Mouse (Mus musculus) erythroblast, embryonic 14.5 days (primary cell): ENCODE results near the gene Cenpp. TPM values are rescaled to one million over a fixed set of nuclear protein-coding genes. Genes with fewer than 3 reads are reported as not detected.

Experiments
- H3K27me3 ChIP-seq: 2 replicates; pipeline ENCODE4 v1.6.1; 2012; ENCODE audit warnings: inconsistent platforms; ENCODE audit not compliant: control insufficient read depth
- H3K36me3 ChIP-seq: 2 replicates; pipeline ENCODE4 v1.6.1; 2012; ENCODE audit warnings: mild to moderate bottlenecking, inconsistent platforms; ENCODE audit not compliant: control insufficient read depth
- H3K4me1 ChIP-seq: 2 replicates; pipeline ENCODE4 v1.6.1; 2012; ENCODE audit warnings: inconsistent platforms; ENCODE audit not compliant: control insufficient read depth
- H3K4me3 ChIP-seq: replicated peaks from 2 replicates; pipeline ENCODE3; 2012; ENCODE audit warnings: moderate library complexity, mild to moderate bottlenecking, inconsistent platforms
- H3K9me3 ChIP-seq: 2 replicates; pipeline ENCODE4 v1.6.1; 2012; ENCODE audit warnings: low read length, inconsistent platforms, mixed read lengths; ENCODE audit not compliant: control insufficient read depth
- GATA1 ChIP-seq: IDR thresholded peaks from 2 replicates; pipeline ENCODE4 v1.6.1; 2012; ENCODE audit warnings: low read length, inconsistent platforms, mixed read lengths
- TAL1 ChIP-seq: IDR thresholded peaks from 3 replicates; pipeline ENCODE4 v1.6.1; 2012; ENCODE audit warnings: low read length, inconsistent platforms, mixed read lengths
- polyA plus RNA-seq: library from polyadenylated mRNA; stranded (reverse); fragments of >175 nt; gene quantifications from 2 replicates; pipeline ENCODE4 v1.2.3, GENCODE M21; 2012

Gene Cenpp
- polyA plus RNA-seq, 1 experiment: 1.5 TPM

DNA sequence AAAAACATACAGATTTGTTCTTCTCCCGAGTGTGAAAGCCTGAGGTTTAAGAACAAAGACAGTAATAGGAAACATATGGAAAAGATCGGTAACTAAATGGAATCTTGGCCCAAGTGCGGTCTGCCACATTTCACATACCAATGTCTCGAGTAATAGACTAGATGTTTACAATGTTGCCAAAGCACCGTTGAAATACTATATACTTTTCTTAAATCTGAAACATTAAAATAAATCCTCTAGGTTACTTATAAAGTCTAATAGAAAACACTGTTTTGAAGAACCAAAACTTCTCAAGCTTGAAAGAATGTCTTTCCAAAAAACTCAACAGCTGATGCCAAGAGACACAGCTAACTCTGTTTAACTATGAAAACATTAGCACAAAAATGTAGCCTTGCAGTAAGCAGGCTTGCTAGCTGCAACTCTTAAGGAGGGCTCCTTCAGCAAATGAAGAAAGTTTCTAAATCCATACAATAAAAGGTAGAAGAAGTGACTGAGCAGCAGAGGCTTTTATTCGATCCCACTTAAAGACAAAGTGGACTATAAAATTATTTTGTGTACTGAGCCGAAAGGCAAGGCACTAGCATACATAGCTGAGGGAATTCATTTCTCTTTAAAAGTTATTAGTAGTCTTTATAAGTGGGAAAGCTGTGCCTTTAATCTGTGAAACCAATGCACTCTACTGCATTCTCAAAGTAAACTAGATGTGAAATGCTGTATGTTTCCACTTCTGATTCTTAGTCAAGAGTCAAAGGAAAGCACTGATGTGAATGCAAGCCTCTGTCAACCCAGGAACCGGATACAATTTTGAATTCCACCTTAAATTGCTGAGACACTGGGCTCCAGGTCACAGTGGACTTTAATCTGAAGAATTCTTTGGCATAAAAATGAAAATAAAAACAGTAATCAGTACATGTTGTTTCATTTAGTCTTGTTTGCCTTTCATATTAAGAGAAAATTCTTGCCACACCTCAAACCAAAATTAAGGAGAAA, 70.7 kb downstream of the Cenpp start, which contains the start of gene Omd:
Gene Omd (plus strand): TSS at position 922 of the 990 bp plus-strand sequence.
- peaks cover 2% of the 10 kb centered on the region for H3K36me3 ChIP-seq
- no peak within 1 kb of the TSS for H3K4me3 ChIP-seq
- TF ChIP-seq TAL1: no peak
- TF ChIP-seq GATA1: no peak
- no peaks in the 10 kb centered on the region for H3K27me3 ChIP-seq
- H3K4me1 ChIP-seq: no peaks in the 10 kb centered on the region; the same call in 1 of the 2 replicates
- H3K9me3 ChIP-seq: no peaks in the 10 kb centered on the region

DNA sequence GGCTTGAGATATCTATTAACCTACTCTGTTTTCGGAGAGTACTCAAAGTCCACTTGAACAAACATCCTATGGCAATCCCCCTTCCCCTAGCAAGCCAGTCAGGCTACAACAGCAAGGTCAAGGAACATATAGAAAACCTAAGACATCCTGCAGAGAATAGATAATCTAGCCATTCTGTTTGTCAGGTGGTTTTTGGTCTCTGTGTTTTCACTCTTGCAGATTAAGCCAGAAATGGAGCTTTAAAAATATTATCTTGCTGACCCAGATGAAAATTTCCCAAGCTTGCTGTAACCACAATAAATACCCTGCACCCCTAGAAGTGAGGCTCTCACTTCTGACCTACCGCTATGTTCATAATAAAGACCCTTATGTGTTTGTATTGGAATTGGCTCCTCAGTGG, 81.2 kb downstream of the Cenpp start:
- H3K27me3 ChIP-seq: no peaks in the 10 kb centered on the region

DNA sequence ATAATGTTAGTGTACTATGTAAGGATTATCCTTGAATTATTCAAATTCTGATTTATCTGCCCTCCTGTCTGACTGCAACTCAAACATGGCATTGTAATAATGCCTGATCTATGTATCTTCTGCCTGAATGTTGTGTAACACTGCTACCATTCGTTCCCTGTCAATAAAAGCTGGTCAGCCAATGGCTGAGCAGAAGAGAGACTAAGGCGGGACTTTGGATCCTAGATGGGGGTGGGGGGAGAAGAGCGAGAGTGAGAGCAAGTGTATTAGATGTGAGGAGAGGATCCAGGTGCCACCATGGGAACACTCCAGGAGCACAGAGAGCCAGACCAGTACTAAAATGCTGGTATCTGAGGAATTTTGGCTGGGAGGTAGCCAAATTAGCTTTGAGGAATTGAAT, 82.2 kb downstream of the Cenpp start:
- Histone ChIP-seq H3K27me3 (no peaks in the 10 kb centered on the region), H3K36me3 (no peaks in the 10 kb centered on the region; the same call in 1 of the 2 replicates), H3K4me3 (no peak overlapping the region), H3K9me3 (no peaks in the 10 kb centered on the region), H3K4me1 (peaks cover 30% of the 10 kb centered on the region)
- TF ChIP-seq GATA1 (no peak), TAL1 (no peak)

More for the DNA sequence above, 81.2 kb downstream of the Cenpp start:
- Histone ChIP-seq H3K9me3 (no peaks in the 10 kb centered on the region), H3K4me3 (no peak overlapping the region), H3K36me3 (no peaks in the 10 kb centered on the region; the same call in 1 of the 2 replicates), H3K4me1 (peaks cover 30% of the 10 kb centered on the region)
- no peak for TF ChIP-seq GATA1
- TF ChIP-seq TAL1: peak; percentile 45; the same call in 1 of the 3 replicates

DNA sequence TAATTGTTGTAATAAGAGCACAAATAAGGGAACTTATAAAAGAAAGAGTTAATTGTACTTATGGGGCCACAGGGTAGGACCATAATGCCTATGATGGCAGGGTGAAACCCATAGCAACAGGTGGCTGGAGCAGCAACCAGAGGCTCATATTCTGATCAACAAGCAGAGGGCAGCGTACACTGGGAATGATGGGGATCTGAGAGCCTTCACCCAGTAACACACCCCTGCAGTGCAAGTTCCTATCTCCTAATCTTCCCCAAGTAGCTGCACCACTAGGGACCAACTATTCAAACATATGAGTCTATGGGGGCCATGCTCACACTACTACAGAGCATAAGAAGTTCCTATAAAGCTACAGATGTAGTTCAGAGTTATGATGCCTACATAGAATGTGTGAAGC, 88.2 kb downstream of the Cenpp start:
- no peak for TF ChIP-seq TAL1
- TF ChIP-seq GATA1: no peak
- H3K4me3 ChIP-seq: no peak overlapping the region
- H3K36me3 ChIP-seq: no peaks in the 10 kb centered on the region; the same call in none of the 2 replicates
- no peaks in the 10 kb centered on the region for H3K27me3 ChIP-seq
- peaks cover 21% of the 10 kb centered on the region for H3K4me1 ChIP-seq
- no peaks in the 10 kb centered on the region for H3K9me3 ChIP-seq

DNA sequence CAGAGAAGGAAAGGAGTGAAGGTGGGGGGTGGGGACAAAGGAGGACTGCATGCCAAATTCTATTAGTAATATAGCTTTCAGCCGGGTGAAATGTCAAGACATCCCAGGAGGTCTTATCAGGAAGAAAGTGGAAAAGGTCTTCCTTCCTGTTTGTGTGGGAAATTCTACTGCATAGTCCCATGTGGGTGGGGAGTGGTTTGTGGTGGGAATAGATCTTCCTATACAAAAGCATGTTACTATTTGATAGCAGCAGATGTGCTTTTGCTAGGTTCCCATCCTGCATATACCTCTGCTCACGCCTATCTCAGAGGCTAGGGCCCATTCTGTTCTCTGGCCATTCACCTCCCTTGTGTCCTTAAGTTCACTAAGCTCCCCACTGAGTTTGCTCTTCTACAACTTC, 91.7 kb downstream of the Cenpp start:
- TF ChIP-seq TAL1 (no peak), GATA1 (no peak)
- no peaks in the 10 kb centered on the region; the same call in 1 of the 2 replicates for H3K36me3 ChIP-seq
- peaks cover 22% of the 10 kb centered on the region for H3K4me1 ChIP-seq
- no peaks in the 10 kb centered on the region for H3K9me3 ChIP-seq
- H3K4me3 ChIP-seq: no peak overlapping the region
- no peaks in the 10 kb centered on the region for H3K27me3 ChIP-seq

DNA sequence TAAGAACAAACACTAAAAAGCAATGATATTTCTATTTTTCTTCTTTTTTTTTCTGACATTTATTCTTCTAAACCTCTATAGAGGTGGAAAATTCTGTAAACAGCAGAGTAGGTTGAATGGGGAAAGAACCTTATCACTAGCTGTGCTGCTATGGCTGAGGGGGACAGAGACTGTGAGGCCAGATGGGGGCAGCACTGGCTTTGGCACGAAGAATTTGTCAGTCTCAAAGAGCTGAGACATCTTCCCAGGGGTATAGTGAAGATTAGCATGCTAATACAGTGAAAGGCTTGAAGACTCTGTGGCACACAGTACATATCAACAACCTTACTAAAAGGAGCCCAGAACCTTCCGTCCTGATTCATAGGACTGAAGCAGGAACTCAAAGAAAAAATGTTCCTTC, 93.4 kb downstream of the Cenpp start:
- Histone ChIP-seq H3K9me3 (no peaks in the 10 kb centered on the region), H3K4me3 (no peak overlapping the region), H3K4me1 (peaks cover 14% of the 10 kb centered on the region), H3K36me3 (no peaks in the 10 kb centered on the region; the same call in 1 of the 2 replicates), H3K27me3 (no peaks in the 10 kb centered on the region)
- TF ChIP-seq TAL1 (no peak), GATA1 (no peak)

DNA sequence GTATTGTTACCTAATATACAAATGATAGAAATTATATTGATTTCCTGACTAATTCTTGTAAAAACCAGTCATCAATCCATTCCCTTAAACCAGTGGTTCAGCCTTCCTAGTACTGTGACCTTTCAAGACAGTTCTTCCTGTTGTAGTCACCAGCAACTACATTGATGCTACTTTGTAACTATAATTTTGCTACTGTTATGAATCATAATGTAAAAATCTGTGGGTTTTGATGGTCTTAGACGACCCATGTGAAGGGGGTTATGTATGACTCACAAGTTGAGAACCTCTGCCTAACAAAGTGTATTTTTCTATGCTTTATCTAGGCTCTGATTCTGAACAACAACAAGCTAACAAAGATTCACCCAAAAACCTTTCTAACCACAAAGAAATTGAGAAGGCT, 95.7 kb downstream of the Cenpp start:
- H3K36me3 ChIP-seq: no peaks in the 10 kb centered on the region
- H3K27me3 ChIP-seq: no peaks in the 10 kb centered on the region
- H3K4me1 ChIP-seq: peaks cover 14% of the 10 kb centered on the region
- TF ChIP-seq TAL1 (no peak), GATA1 (no peak)
- no peak overlapping the region for H3K4me3 ChIP-seq
- H3K9me3 ChIP-seq: no peaks in the 10 kb centered on the region

DNA sequence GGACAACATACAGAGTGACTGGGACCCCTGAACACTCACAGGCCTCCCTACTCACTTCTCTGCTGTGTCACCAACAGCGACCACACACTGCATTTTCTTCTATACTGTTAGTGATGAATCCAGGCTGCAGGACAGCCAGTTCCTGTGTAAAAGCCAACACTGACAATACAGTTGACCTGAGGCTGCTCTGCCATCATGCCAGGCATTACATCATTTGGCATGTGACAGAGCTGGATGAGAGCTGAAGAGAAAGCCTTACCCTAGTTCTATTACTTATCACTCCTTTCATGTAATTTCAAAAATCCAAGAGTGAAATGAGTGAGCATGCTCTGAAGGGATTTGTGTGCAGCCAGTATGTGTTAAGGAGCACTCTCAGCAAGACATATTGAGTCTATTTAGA, 96.4 kb downstream of the Cenpp start:
- H3K36me3 ChIP-seq: no peaks in the 10 kb centered on the region; the same call in 1 of the 2 replicates
- H3K4me1 ChIP-seq: peaks cover 10% of the 10 kb centered on the region
- H3K9me3 ChIP-seq: no peaks in the 10 kb centered on the region
- H3K4me3 ChIP-seq: no peak overlapping the region
- no peak for TF ChIP-seq TAL1
- no peak for TF ChIP-seq GATA1
- H3K27me3 ChIP-seq: no peaks in the 10 kb centered on the region

DNA sequence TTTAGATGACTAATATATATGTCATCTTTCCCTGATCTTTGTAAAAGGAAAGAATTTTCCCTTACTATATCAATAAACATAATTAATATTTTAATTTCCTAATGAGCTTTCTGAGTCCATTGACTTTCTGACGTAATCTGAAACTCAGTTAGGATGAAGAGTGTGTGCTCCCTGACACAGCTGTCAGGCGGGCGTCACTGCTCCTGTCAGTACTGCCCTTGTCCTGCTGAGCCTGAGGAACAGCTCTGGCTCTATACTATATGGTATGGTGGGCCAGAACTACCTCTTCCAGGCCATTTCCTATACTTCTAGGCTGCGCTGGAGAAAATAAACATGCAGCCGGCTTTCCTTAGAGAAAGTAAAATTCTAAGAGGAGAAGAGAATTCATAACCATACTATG, 98.1 kb downstream of the Cenpp start:
- H3K4me1 ChIP-seq: peaks cover 2% of the 10 kb centered on the region; the same call in 1 of the 2 replicates
- no peaks in the 10 kb centered on the region; the same call in 1 of the 2 replicates for H3K36me3 ChIP-seq
- H3K27me3 ChIP-seq: no peaks in the 10 kb centered on the region
- TF ChIP-seq TAL1 (no peak), GATA1 (no peak)
- no peak overlapping the region for H3K4me3 ChIP-seq
- no peaks in the 10 kb centered on the region for H3K9me3 ChIP-seq
